Mouse (Mus musculus) CD8-positive naive resting alpha-beta T cell, adult 2 months (primary cell): ENCODE results near the gene Auh.

ENCODE experiments used
- DNase-seq, 2 experiments: peaks; one replicate each; pipeline ENCODE4 v3.0.0; 2022; ENCODE audit warnings: low read depth in 2 of 2, low spot score in 2 of 2

Gene Auh

DNA sequence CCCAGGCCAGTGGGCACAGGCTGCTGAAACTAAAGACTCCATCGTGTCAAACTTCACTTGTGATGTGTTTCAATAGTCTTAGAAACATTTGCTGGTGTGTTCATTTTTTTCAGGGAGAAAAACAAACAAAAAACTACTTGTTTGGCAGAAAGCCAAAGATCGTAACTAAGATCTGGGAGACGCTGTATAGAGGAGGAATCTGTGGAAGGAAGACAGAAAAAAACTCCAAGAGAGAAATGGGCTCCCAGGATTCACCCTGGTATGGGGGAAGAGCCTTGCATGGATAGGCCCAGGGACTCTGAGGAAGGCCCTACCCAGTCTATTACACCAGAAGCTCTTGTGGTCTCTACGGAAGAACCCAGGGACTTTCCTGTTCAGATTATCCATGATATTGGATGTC lies 123.5 kb downstream of the Auh start:
- no peak for DNase-seq

DNA sequence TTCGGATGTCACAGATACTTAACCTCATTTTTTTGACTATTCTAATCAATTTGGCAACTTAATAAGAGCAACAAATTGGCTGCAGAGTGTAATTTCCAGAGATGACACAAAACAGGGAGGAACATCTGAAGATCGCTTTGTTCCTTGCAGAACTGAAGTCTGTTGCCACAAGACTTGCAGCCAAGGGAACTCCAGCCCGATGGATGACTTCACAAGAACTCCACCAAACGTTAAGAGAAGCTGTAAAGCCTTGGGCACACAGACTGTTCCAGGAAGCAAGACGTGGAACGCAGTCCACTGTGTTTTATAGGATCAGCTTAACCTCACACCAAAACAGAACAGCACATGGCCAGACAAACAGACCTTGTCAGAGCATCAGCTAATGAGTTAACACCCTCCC lies 123.9 kb downstream of the Auh start:
- no peak for DNase-seq

DNA sequence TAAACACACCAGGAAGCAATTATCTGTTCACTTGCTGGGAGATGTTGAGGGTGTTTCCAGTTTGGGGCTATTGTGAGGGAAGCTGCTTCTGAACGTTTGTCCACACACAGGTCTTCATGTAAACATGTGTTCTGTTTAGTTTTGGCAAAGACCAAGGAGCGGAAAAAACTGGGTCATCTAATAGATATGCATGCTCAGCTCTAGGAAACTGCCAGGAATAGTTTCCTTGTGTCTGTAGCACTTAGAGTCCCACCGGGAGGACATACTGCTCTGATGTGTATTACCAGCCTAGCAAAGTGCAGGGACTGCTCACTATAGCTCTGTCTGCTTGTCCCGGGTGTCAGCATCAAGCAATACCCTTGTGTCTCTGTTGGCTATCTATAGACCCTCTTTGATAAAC lies 127.0 kb downstream of the Auh start:
- no peak for DNase-seq

DNA sequence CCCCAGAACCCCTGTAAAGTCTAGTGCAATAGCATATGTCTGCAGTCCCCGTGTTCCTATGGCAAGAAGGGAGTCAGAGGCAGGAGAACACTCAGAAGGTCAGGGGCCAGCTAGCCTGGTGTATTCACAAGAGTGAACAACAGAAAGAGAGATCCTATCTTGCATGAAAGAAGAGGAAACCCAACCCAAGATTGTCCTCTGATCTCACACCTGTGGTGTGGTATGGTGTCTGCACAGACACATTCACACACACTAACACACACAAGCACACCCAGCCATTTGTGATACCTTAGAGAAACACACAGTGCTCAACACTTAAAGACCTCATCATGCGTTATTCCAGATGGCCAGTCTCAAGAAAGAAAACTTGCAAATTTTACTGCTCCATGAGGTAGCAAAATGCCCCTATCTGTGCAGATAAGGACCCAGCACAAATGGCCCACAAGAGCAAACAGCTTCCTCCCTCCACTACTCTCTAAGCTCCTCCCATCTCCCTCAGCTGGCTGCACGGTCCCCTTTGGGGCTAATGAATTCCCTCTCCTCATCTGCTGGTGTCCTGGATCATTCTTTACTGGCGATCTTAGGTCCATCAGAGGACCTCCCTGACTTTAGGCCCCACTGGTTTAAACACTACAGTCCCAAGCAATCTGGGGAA lies 128.7 kb downstream of the Auh start:
- peak; percentile 14 to 17 for DNase-seq

DNA sequence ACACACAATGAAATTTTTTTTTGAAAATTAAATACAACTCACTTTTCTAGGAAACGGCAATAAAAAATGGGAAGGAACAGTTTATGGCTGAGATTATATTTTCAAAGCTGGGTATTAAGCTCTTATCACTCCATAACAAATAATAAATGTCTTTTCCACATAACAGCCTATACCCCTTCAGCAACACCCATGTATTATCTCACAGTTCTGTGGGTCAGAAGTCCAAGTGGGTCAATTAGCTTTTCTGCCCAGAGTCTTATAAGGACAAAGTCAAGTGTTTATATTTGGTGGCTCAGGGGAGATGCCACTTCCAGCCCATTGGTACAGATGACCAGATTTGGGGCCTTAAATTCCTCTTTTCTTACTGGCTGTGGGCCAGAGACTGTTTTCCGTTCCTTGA lies 129.4 kb downstream of the Auh start:
- DNase-seq: no peak

DNA sequence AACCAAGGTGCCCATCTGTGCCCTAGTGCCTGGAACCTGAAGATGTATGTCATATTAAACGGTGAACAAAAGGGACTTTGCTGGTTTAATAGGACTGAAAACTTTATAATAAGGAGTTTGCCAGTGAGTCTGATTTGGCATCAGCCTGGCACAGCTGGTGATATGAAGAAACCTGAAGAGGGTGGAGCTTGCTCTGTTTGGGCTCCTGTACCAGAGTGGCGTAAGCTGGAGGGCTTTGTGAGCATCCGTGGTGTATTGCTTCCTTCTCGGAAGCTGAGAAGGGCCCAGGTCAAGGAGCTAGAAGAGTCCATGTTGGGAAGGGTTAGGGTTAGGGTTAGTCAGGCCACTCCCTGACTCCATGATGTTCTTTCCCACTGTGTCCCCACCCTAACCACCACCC lies 135.2 kb downstream of the Auh start:
- no peak for DNase-seq

DNA sequence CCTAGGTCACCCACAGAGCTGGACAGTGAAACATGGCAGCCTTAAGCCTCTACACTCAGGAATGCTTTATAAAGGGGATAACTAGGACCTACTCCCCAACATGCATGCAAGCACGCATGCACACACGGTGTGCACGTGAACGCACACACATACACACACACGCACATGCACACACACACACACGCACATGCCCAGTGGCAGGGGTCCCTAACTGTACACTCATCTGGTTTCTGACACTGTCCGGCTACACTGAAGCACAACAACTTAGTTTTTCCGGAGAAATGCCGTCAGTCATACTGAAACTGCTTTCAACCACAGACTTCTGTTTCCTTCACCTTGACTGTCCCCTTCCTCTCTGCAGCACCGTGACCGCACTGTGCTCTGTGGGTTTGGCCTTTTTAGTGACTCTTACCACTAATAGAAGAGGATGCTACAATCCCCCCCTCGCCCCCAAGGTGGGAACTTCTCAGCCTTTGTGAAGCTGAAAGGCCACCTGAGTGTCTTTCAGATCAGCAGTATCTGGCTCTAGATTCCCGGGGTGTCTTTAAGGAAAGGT lies 136.0 kb downstream of the Auh start:
- peak in 1 of 2 experiments; percentile 27 for DNase-seq

DNA sequence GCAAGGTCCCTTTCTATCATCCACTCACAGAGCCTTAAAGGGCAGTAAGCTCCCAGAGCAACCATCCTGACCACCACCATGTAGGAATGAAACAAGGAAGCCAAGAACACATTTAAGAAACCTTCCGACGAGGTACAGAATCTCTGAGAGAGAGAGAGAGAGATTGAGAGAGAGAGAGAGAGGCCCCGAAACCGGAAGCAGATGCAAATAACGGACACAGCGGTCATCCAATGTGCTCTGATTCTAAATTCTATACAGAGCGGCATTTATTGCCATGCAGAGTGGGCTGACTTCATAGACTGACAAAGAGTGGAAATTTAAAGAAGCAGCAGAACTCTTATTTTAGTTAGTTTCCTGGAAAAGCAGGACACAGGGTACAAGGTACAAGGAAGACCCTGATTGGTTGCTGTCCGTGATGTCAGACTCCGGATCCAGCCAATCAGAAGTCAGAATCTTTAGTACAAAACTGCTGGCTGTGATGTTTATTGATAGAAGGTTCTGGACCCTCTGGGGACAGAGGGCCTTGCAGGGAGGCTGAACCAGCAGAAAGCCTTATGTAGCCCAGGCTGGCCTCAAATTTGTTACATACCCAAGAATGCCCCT lies 137.1 kb downstream of the Auh start:
- no peak for DNase-seq

DNA sequence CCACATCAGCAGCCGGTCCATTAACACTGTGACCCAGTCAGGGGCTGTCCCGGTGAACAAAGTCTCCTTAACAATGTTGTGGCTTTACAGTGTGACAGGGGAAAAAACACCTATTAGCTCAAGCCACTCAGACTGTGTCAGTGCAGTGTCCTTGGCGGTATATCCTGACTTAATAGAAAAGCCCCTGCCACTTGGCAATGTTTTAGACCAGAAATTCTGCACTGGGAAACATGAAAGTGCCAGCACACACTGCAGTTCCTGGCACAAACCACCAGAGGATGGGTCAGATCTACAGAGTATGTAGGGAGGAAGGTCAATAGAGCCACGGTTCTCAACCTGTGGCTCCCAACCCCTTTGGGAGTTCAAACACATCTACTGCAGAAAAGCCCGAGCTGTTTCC lies 138.6 kb downstream of the Auh start:
- no peak for DNase-seq
